Mouse (Mus musculus) lung, adult 2 months (tissue): Measurements from ENCODE around the gene Lrrn4cl. TPM values are rescaled to one million over a fixed set of nuclear protein-coding genes. Genes with fewer than 3 reads are reported as not detected.
A peak's percentile ranks its signal among the peaks of the same experiment; 100 is the strongest.

Experiments used
- DNase-seq: peaks from one replicate; pipeline ENCODE4 v3.0.0; 2022
- H3K4me1 ChIP-seq: fragments of 200-500 bp; 2 replicates; pipeline ENCODE4 v1.6.1; 2011; ENCODE audit warnings: low read length; ENCODE audit not compliant: control insufficient read depth, insufficient read depth
- H3K4me3 ChIP-seq: fragments of 200-500 bp; replicated peaks from 2 replicates; pipeline ENCODE3; 2011; ENCODE audit warnings: low read depth, mild to moderate bottlenecking, control low read depth, low read length; ENCODE audit errors: extremely low read depth
- CTCF ChIP-seq: fragments of 200-500 bp; IDR thresholded peaks from 2 replicates; pipeline ENCODE4 v1.5.1; 2011; ENCODE audit warnings: mild to moderate bottlenecking, low read length, control low read depth; ENCODE audit not compliant: insufficient read depth
- POLR2A ChIP-seq: fragments of 200-500 bp; IDR thresholded peaks from 2 replicates; pipeline ENCODE4 v1.6.1; 2011; ENCODE audit warnings: low read depth, mild to moderate bottlenecking, control low read depth, low read length, borderline replicate concordance; ENCODE audit errors: extremely low read depth
- WGBS: fragments of 180-500 bp; shearing (Covaris S2); methylation state at CpG from one replicate; pipeline ENCODE4 v1.1.7; 2018; 5-methylcytosine and 5-hydroxymethylcytosine counted together
- polyA plus RNA-seq: library from polyadenylated mRNA; depleted of rRNA; stranded (reverse); fragments of >200 nt; gene quantifications from 2 replicates; pipeline ENCODE4 v1.2.3, GENCODE M21; 2012; rRNA removed

Lrrn4cl gene
- 2.1 and 3.4 TPM in 2 replicates for polyA plus RNA-seq

DNA sequence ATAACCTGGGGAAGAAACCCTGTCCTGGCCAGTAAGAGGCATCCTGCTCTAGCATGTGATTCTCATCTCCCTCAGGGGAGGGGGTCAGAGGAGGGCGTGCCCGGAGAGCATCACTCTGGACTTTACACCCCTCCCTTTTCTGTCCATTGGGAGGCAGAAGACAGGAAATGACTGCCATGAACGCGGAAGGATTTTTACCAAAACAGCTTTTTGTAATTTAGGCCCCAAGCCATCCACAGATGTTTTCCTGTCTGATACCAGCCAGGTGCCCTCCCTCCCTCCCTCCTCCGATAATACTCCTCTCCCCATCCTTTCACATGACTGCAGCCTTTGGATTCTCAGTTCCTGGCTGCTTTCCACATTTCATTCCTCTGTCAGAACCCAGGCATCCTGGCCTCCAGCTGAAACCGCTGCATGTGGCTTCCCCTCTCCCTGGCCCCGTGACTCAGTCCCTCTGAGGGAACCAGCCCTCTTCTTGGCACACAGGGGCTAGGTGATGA is at the start of gene Lrrn4cl:
TSS of gene Lrrn4cl (plus strand) at position 367 of the 500 bp plus-strand sequence.
- WGBS: 26% methylated on average over 7 of the region's 7 CpGs
- Histone ChIP-seq H3K4me3 (no peak within 1 kb of the TSS), H3K4me1 (no peaks in the 10 kb centered on the region)
- no peak for DNase-seq
- TF ChIP-seq POLR2A: no peak
- TF ChIP-seq CTCF: no peak

DNA sequence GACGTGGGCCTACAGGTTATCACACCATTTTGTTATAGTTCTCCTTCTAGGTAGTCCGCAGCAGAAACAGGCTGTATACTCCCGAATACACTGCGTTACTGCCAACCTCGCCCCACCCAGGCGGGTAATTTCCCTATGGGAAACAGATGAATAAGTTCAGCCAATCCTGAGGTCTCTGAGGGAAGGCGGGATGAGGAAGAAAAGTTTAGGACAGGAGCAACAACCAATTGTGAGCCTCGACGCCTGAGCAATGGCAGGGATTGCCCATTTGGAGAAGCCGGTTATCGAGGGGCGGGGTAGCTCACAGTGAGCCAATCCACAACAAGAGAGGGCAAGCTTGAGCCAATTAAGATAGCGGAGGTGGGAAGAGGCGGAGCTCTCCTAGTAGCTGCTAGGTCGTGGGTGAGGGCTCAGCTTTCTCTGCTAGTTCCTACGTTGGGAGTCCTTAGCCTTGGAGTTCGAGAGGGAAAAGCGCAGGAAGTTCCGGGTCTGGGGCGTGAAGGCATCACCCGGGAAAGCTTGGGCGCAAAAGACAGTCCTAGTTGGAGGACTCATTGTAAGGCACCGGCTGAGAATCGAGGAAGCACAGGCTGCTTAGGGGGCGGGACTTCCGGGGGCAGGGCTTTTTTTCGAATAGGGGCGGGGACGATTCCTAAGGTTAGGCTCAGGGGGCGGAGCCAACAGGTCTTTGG is 48.3 kb upstream of the Lrrn4cl start, which contains the start of gene Zbtb3:
TSS of gene Zbtb3 (plus strand) at position 426 of the 692 bp plus-strand sequence.
- Histone ChIP-seq H3K4me3 (peak within 1 kb of the TSS; percentile 84), H3K4me1 (peaks cover 5% of the 10 kb centered on the region; the same call in 1 of the 2 replicates)
- TF ChIP-seq POLR2A (peak; percentile 82; the same call in 1 of the 2 replicates), CTCF (no peak)
- under 1% methylated on average over 30 of the region's 30 CpGs for WGBS
- DNase-seq: peak; percentile 90

DNA sequence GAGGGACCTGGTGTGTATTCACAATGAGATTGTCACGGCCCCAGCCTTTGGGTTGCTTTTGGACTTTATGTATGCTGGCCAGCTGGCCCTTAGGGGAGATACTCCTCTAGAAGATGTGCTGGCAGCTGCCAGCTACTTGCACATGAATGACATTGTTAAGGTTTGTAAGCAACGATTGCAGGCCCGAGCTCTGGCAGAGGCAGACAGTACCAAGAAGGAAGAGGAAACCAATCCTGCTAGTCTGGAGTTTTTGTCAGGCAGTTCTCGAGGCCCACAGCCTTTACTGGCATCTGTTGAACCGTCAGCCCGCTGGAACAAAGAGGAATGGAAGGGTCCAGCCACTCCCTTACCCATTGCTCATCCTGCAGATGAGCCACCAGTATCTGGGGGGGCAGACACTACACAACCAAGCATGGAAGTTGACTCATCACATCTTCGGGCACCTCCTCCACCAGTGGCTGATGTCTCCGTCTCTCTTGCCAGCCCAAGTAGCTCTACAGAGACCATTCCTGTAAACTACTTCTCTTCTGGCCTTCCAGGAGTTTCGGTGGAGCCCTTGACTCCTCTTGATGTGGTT is 47.3 kb upstream of the Lrrn4cl start:
- TF ChIP-seq CTCF (no peak), POLR2A (no peak)
- 0 out of 2 replicates have a peak, but pooled peaks cover 2% of the 10 kb centered on the region for H3K4me1 ChIP-seq
- DNase-seq: no peak
- 85% methylated on average over 9 of the region's 9 CpGs for WGBS
- no peak overlapping the region for H3K4me3 ChIP-seq

DNA sequence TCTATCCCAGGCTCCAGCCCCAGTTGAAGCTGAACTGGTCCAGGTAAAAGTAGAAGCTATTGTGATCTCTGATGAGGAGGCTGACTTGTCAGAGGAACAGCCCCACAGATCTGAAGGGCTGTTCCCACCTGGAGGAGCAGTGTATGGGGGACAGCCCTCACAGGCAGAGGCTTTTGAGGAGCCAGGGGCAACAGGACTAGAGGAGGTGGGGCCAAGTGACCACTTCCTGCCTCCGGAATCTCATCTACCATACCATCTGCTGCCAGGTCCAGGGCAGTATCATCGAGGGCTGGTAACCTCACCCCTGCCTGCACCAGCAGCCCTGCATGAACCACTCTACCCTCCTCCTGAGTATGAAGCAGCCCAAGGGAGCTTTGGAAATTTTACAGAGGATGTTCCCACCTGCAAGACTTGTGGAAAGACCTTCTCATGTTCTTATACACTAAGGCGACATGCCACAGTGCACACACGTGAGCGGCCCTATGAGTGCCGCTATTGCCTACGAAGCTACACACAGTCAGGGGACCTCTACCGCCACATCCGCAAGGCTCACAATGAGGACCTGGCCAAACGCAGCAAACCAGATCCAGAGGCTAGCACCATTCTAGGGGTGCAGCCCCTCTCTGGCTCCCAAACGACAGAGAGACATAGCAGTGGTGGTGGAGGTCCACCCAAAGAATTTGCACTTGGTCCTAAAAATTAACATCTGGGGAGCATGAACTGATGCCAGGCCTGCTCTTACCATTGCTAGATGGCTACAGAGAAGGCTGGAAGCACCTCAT is 46.5 kb upstream of the Lrrn4cl start:
- 91% methylated on average over 11 of the region's 11 CpGs for WGBS
- DNase-seq: no peak
- Histone ChIP-seq H3K4me3 (no peak overlapping the region), H3K4me1 (0 out of 2 replicates have a peak, but pooled peaks cover 2% of the 10 kb centered on the region)
- TF ChIP-seq POLR2A: no peak
- TF ChIP-seq CTCF: no peak

DNA sequence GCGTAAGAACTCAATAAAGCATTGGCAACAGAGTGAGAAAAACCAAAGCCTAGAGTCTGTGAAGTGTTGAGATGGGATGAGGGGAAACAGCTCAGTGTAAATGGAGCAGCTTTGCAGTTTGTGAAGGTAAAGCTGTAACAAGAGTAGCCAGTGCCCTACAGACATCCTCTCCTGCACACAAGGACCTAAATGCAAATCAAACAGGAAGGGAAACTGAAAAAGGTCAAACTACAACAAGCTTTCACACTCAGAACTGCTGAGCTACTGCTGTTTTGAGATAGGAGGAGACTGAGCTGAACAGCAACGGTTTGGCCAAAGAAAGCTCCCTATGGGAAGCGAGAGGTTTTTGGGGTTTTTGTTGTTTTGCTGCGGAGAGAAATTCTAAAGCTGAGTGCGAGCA is 43.8 kb upstream of the Lrrn4cl start:
- no peak for DNase-seq

DNA sequence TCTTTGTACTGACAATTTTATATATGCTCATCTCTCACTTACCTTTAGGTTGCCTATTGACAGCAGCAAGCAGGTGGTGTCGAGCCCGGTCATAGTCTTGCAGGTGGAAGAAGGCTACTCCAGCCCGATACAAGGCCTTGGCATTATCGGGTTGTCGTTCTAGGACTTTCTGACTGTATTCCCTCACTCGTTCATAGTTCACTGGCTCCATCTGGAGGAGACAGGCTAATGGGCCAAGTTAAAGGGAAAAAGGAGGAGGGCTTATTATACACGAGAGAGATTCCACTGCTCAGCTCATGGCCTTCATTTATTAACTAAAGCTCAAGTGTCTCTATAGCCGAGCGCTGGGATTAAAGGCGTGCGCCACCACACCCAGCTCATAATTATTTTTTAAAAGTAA is 34.8 kb upstream of the Lrrn4cl start:
- DNase-seq: no peak
- peaks cover 4% of the 10 kb centered on the region for H3K4me1 ChIP-seq
- no peak for TF ChIP-seq CTCF
- no peak for TF ChIP-seq POLR2A
- H3K4me3 ChIP-seq: no peak overlapping the region
- 69% methylated on average over 11 of the region's 11 CpGs for WGBS

More for the DNA sequence above, 43.8 kb upstream of the Lrrn4cl start:
- no peak overlapping the region for H3K4me3 ChIP-seq
- 88% methylated on average over 5 of the region's 5 CpGs for WGBS
- 0 out of 2 replicates have a peak, but pooled peaks cover 2% of the 10 kb centered on the region for H3K4me1 ChIP-seq
- TF ChIP-seq CTCF (no peak), POLR2A (no peak)

DNA sequence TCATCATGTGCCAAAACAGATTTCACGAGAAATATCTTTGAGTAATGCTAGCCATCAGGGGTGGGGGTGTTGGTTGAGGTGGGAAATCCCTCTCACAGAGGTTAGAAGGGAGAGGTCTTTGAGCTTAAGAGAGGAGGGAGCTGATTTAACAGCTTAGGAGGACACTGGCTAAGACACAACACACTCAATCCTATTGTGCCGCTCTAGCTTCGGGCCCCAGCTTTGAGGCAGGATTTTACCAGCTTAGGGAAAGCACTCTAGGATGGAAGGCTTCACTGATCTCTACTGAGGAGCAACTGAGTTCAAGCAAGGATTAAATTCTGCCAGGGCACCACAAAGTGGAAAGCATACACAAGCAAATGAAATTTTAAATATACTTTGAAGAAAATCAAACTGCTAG is 33.6 kb upstream of the Lrrn4cl start:
- peaks cover 6% of the 10 kb centered on the region for H3K4me1 ChIP-seq
- WGBS: 62% methylated on average over 3 of the region's 3 CpGs
- no peak for TF ChIP-seq POLR2A
- TF ChIP-seq CTCF: no peak
- no peak overlapping the region for H3K4me3 ChIP-seq
- DNase-seq: no peak

DNA sequence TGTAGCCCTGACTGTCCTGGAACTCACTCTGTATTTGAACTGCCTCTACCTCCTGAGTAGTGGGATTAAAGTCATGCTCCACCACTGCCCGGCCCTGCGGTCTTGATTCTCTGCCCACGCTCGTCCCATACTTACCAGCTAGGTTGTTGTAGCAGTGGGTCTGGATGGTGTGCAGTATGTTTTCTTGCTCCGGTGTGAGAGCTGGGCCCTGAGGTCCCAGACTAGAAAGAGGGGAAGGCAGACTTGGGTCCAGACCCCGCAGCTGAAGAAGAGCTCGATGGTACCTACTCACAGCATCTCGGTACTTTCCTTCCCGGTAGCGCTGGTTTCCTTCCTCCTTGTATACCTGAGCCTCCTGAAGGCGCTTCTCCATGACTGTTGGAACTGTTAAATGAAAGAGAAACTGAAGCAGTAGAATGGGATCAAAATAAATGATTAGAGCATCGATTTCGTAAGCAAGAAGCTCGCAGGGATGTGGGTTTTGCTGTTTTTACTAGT is 32.2 kb upstream of the Lrrn4cl start:
- TF ChIP-seq CTCF (no peak), POLR2A (no peak)
- WGBS: 8% methylated on average over 14 of the region's 14 CpGs
- DNase-seq: no peak
- H3K4me1 ChIP-seq: peaks cover 9% of the 10 kb centered on the region
- peak overlapping the region; percentile 80 for H3K4me3 ChIP-seq
